Mouse (Mus musculus) kidney, adult 2 months (tissue): ENCODE data around the gene Parp12. TPM values are rescaled to one million over a fixed set of nuclear protein-coding genes. Genes with fewer than 3 reads are reported as not detected.

Experiments
- DNase-seq: peaks from one replicate; pipeline ENCODE4 v3.0.0; 2021
- H3K27ac ChIP-seq: fragments of 200-500 bp; 2 replicates; pipeline ENCODE4 v1.5.1; 2012; ENCODE audit warnings: low read depth, low read length, control low read depth, inconsistent platforms; ENCODE audit not compliant: insufficient read depth
- H3K27me3 ChIP-seq: fragments of 200-500 bp; replicated peaks from 2 replicates; pipeline ENCODE4 v1.6.1; 2012; ENCODE audit warnings: mild to moderate bottlenecking, moderate library complexity, low read length, inconsistent platforms; ENCODE audit not compliant: control insufficient read depth, insufficient read depth
- H3K36me3 ChIP-seq: fragments of 200-500 bp; 2 replicates; pipeline ENCODE4 v1.6.1; 2012; ENCODE audit warnings: mild to moderate bottlenecking, moderate library complexity, low read length, inconsistent platforms; ENCODE audit not compliant: control insufficient read depth, insufficient read depth
- H3K4me1 ChIP-seq: fragments of 200-500 bp; 2 replicates; pipeline ENCODE4 v1.6.1; 2011; ENCODE audit warnings: low read length; ENCODE audit not compliant: control insufficient read depth, insufficient read depth
- H3K4me3 ChIP-seq: fragments of 200-500 bp; 2 replicates; pipeline ENCODE4 v1.5.1; 2011; ENCODE audit warnings: mild to moderate bottlenecking, low read depth, low read length, control low read depth; ENCODE audit not compliant: insufficient read depth
- CTCF ChIP-seq: fragments of 200-500 bp; conservative IDR thresholded peaks from 2 replicates; pipeline ENCODE4 v1.5.1; 2011; ENCODE audit warnings: low read depth, mild to moderate bottlenecking, control low read depth, low read length, moderate library complexity, mixed read lengths; ENCODE audit not compliant: insufficient read depth, insufficient read length
- POLR2A ChIP-seq: fragments of 200-500 bp; IDR thresholded peaks from one replicate; pipeline ENCODE4 v1.6.1; 2011; ENCODE audit warnings: low read depth, low read length, control low read depth
- WGBS: fragments of 180-500 bp; shearing (Covaris S2); methylation state at CpG from one replicate; pipeline ENCODE4 v1.1.7; 2018; 5-methylcytosine and 5-hydroxymethylcytosine counted together
- polyA plus RNA-seq: library from polyadenylated mRNA; depleted of rRNA; stranded (reverse); fragments of >200 nt; gene quantifications from 2 replicates; pipeline ENCODE4 v1.2.3, GENCODE M21; 2012

Gene Parp12
- polyA plus RNA-seq, 1 experiment = 20.1 TPM

- no peaks in the 10 kb centered on the region for H3K36me3 ChIP-seq
- no peak for TF ChIP-seq CTCF
- no peak for TF ChIP-seq POLR2A
- H3K4me3 ChIP-seq = no peak overlapping the region
- no peaks in the 10 kb centered on the region for H3K4me1 ChIP-seq
- H3K27me3 ChIP-seq = no peaks in the 10 kb centered on the region
- H3K27ac ChIP-seq = no peak overlapping the region
- DNase-seq = no peak
Observed at GRCm38 (mm10) chr6:39076498-39076897, 41.7 kb downstream of the Parp12 start.

GRCm38 (mm10) chr6:39074186-39074585 is 44.0 kb downstream of the Parp12 start:
- no peak for DNase-seq
- Histone ChIP-seq H3K27ac (no peak overlapping the region), H3K4me1 (no peaks in the 10 kb centered on the region), H3K36me3 (no peaks in the 10 kb centered on the region), H3K4me3 (no peak overlapping the region), H3K27me3 (no peaks in the 10 kb centered on the region)
- TF ChIP-seq POLR2A (no peak), CTCF (no peak)

- no peak for TF ChIP-seq POLR2A
- no peak for TF ChIP-seq CTCF
- 36% methylated on average over 5 of the region's 5 CpGs for WGBS
- no peaks in the 10 kb centered on the region for H3K27me3 ChIP-seq
- no peaks in the 10 kb centered on the region for H3K4me1 ChIP-seq
- DNase-seq = peak; percentile 65
- H3K27ac ChIP-seq = no peak overlapping the region
- no peak overlapping the region for H3K4me3 ChIP-seq
- H3K36me3 ChIP-seq = no peaks in the 10 kb centered on the region
Observed at GRCm38 (mm10) chr6:39072664-39073063, 45.5 kb downstream of the Parp12 start.

- Histone ChIP-seq H3K27ac (no peak overlapping the region), H3K36me3 (no peaks in the 10 kb centered on the region), H3K4me1 (no peaks in the 10 kb centered on the region), H3K4me3 (no peak overlapping the region), H3K27me3 (no peaks in the 10 kb centered on the region)
- WGBS = 46% methylated on average over 12 of the region's 12 CpGs
- peak; percentile 85 for DNase-seq
- TF ChIP-seq CTCF (peak; percentile 93), POLR2A (no peak)
Observed at GRCm38 (mm10) chr6:39066935-39067578, 51.1 kb downstream of the Parp12 start.

GRCm38 (mm10) chr6:39063541-39063940 is 54.6 kb downstream of the Parp12 start:
- WGBS = 79% methylated on average over 2 of the region's 2 CpGs
- TF ChIP-seq CTCF (no peak), POLR2A (no peak)
- no peaks in the 10 kb centered on the region for H3K36me3 ChIP-seq
- no peak overlapping the region for H3K4me3 ChIP-seq
- H3K27ac ChIP-seq = no peak overlapping the region
- no peak for DNase-seq
- H3K4me1 ChIP-seq = no peaks in the 10 kb centered on the region
- H3K27me3 ChIP-seq = no peaks in the 10 kb centered on the region

GRCm38 (mm10) chr6:39061180-39061579 is 57.0 kb downstream of the Parp12 start:
- H3K27ac ChIP-seq = peak overlapping the region; percentile 63; the same call in 1 of the 2 replicates
- WGBS = 74% methylated on average over 4 of the region's 4 CpGs
- no peaks in the 10 kb centered on the region for H3K4me1 ChIP-seq
- H3K4me3 ChIP-seq = no peak overlapping the region
- no peaks in the 10 kb centered on the region for H3K27me3 ChIP-seq
- TF ChIP-seq CTCF (no peak), POLR2A (no peak)
- H3K36me3 ChIP-seq = no peaks in the 10 kb centered on the region
- no peak for DNase-seq

GRCm38 (mm10) chr6:39059547-39060497 is 58.3 kb downstream of the Parp12 start:
- 51% methylated on average over 12 of the region's 12 CpGs for WGBS
- H3K27me3 ChIP-seq = no peaks in the 10 kb centered on the region
- DNase-seq = peak; percentile 88
- no peak overlapping the region for H3K4me3 ChIP-seq
- H3K4me1 ChIP-seq = no peaks in the 10 kb centered on the region
- H3K36me3 ChIP-seq = no peaks in the 10 kb centered on the region
- peak overlapping the region; percentile 63 for H3K27ac ChIP-seq
- TF ChIP-seq POLR2A = no peak
- no peak for TF ChIP-seq CTCF
